Mouse (Mus musculus): Measurements from ENCODE around the gene Tbc1d5.

DNA sequence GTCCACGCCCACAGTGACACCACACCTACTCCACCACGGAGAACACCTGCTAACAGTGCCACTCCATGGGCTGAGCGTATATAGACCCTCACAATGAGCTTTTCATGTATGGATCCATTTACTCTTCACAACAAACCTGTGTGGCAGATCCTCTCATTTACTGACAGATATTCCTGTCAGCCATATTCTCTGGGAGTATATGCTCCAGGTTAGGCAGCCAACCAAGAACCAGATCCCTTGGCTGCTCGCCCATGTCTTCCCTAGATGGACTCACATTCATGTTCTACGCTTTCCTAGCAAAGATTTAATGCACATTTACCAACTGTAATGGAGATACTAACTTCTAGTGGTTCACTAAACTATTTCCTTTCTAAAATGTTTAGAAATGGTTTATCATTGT, 416.9 kb downstream of the Tbc1d5 start:
- no peak for TF ChIP-seq CTCF (conservative IDR thresholded peaks at IDR 0.05; ENCODE audit: insufficient read depth, insufficient read length, low read depth, low read length)
- no peak for TF ChIP-seq POLR2A (IDR thresholded peaks at IDR 0.05; ENCODE audit: low read depth, low read length)

Data from kidney, adult 2 months (tissue).